Mouse (Mus musculus) midbrain, embryonic 14.5 days (tissue): ENCODE results near the gene Rbm7. TPM values are rescaled to one million over a fixed set of nuclear protein-coding genes. Genes with fewer than 3 reads are reported as not detected.
"Not testable (repeated sequence)": the region's sequence is repeated elsewhere in the genome, so short reads cannot be mapped to it uniquely, and the experiment has no call there.

Experiments
- ATAC-seq: fragments of 200-750 bp; cut with Nextera tagmentation; 2 replicates; pipeline ENCODE4 v1.8.0; 2017; ENCODE audit warnings: moderate number of reproducible peaks, moderate library complexity; ENCODE audit not compliant: low FRiP score, low TSS enrichment
- DNase-seq: peaks from one replicate; pipeline ENCODE4 v3.0.0-alpha.2; 2015
- H3K27ac ChIP-seq: fragments of 300-500 bp; sonication (generic); replicated peaks from 2 replicates; pipeline ENCODE4 v1.5.1; 2014; ENCODE audit warnings: mild to moderate bottlenecking, low read depth, low read length, moderate library complexity
- H3K27me3 ChIP-seq: fragments of 300-500 bp; sonication (generic); 2 replicates; pipeline ENCODE4 v1.6.1; 2014; ENCODE audit warnings: low read length, control low read depth, mixed read lengths; ENCODE audit not compliant: control insufficient read depth, insufficient read depth
- H3K36me3 ChIP-seq: fragments of 300-500 bp; sonication (generic); 2 replicates; pipeline ENCODE4 v1.6.1; 2014; ENCODE audit warnings: low read length, control low read depth; ENCODE audit not compliant: control insufficient read depth, insufficient read depth
- H3K4me1 ChIP-seq: fragments of 300-500 bp; sonication (generic); 2 replicates; pipeline ENCODE4 v1.6.1; 2014; ENCODE audit warnings: mild to moderate bottlenecking, antibody characterized with exemption, low read length, control low read depth; ENCODE audit not compliant: control insufficient read depth, insufficient read depth
- H3K4me2 ChIP-seq: fragments of 300-500 bp; sonication (generic); 2 replicates; pipeline ENCODE4 v1.6.1; 2014; ENCODE audit warnings: mild to moderate bottlenecking, low read length, moderate library complexity
- H3K4me3 ChIP-seq: fragments of 300-500 bp; sonication (generic); replicated peaks from 2 replicates; pipeline ENCODE4 v1.5.1; 2014; ENCODE audit warnings: low read depth, low read length
- H3K9ac ChIP-seq: fragments of 300-500 bp; sonication (generic); replicated peaks from 2 replicates; pipeline ENCODE4 v1.6.1; 2014; ENCODE audit warnings: mild to moderate bottlenecking, low read length, moderate library complexity
- H3K9me3 ChIP-seq: fragments of 300-500 bp; sonication (generic); 2 replicates; pipeline ENCODE4 v1.6.1; 2016; ENCODE audit warnings: low read length, control low read depth, mixed read lengths; ENCODE audit not compliant: control insufficient read depth
- WGBS: fragments of 180-500 bp; shearing (Covaris S2); extraction: QIAGEN DNeasy Blood & Tissue Kit; methylation state at CpG from one replicate; pipeline ENCODE4 v1.1.7; 2014; 5-methylcytosine and 5-hydroxymethylcytosine counted together
- polyA plus RNA-seq: library from polyadenylated mRNA; unstranded; fragments of >200 nt; fragmentation: Nextera tagmentation; extraction: Ambion mirVana; gene quantifications from 2 replicates; pipeline ENCODE4 v1.2.1, GENCODE M21; 2014

Gene Rbm7
- polyA plus RNA-seq, 1 experiment from 2014 or later: 90.7 TPM

GRCm38 (mm10) chr9:48526520-48526919 is 31.4 kb upstream of the Rbm7 start:
- no peak overlapping the region for H3K27ac ChIP-seq
- 89% methylated on average over 4 of the region's 4 CpGs for WGBS
- no peaks in the 10 kb centered on the region for H3K9me3 ChIP-seq
- no peak overlapping the region for H3K4me2 ChIP-seq
- ATAC-seq: no peak
- no peak for DNase-seq
- no peak overlapping the region for H3K9ac ChIP-seq
- H3K27me3 ChIP-seq: no peaks in the 10 kb centered on the region
- no peaks in the 10 kb centered on the region for H3K4me1 ChIP-seq
- H3K36me3 ChIP-seq: no peaks in the 10 kb centered on the region
- no peak overlapping the region for H3K4me3 ChIP-seq

- no peaks in the 10 kb centered on the region for H3K27me3 ChIP-seq
- 13% methylated on average over 1 of the region's 1 CpGs for WGBS
- no peak overlapping the region for H3K27ac ChIP-seq
- H3K36me3 ChIP-seq: no peaks in the 10 kb centered on the region
- H3K4me3 ChIP-seq: no peak overlapping the region
- H3K9ac ChIP-seq: no peak overlapping the region
- DNase-seq (no peak), ATAC-seq (no peak)
- H3K4me2 ChIP-seq: no peak overlapping the region
- H3K9me3 ChIP-seq: no peaks in the 10 kb centered on the region
- H3K4me1 ChIP-seq: no peaks in the 10 kb centered on the region
Observed at GRCm38 (mm10) chr9:48525566-48525965, 30.5 kb upstream of the Rbm7 start.

DNA sequence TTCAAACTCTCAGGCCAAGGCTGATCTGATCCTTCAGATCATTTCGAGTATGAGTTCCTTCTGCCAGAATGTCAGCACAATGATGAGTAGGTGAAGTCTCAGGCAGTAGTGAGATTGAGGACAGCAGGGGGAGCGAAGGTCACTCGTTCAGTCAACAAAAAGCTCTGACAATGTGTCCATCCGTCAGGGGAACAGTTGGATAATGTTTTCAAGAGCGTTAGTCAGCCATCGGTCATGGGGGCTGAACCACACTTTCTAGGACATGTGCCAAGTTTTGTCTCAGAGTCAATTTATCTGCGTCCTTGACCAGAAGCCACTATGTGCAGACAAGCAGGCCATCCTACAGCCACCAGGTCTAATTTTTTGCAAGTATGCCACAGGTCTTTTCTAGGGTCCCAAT is 25.3 kb upstream of the Rbm7 start:
- not testable (repeated sequence) for ATAC-seq, H3K4me3 ChIP-seq, H3K27me3 ChIP-seq, H3K36me3 ChIP-seq, H3K4me2 ChIP-seq, H3K9ac ChIP-seq, H3K9me3 ChIP-seq, H3K4me1 ChIP-seq, H3K27ac ChIP-seq, DNase-seq
- WGBS: no CpG with 5 or more reads among the region's 7 CpGs

- Histone ChIP-seq H3K4me1 (no peaks in the 10 kb centered on the region), H3K27me3 (no peaks in the 10 kb centered on the region), H3K36me3 (no peaks in the 10 kb centered on the region), H3K9me3 (no peaks in the 10 kb centered on the region), H3K4me2 (peak overlapping the region; percentile 36), H3K27ac (peak overlapping the region; percentile 76), H3K4me3 (no peak overlapping the region), H3K9ac (no peak overlapping the region)
- ATAC-seq (no peak), DNase-seq (peak; percentile 60)
- WGBS: 45% methylated on average over 19 of the region's 19 CpGs
Observed at GRCm38 (mm10) chr9:48517372-48518130, 22.5 kb upstream of the Rbm7 start.

DNA sequence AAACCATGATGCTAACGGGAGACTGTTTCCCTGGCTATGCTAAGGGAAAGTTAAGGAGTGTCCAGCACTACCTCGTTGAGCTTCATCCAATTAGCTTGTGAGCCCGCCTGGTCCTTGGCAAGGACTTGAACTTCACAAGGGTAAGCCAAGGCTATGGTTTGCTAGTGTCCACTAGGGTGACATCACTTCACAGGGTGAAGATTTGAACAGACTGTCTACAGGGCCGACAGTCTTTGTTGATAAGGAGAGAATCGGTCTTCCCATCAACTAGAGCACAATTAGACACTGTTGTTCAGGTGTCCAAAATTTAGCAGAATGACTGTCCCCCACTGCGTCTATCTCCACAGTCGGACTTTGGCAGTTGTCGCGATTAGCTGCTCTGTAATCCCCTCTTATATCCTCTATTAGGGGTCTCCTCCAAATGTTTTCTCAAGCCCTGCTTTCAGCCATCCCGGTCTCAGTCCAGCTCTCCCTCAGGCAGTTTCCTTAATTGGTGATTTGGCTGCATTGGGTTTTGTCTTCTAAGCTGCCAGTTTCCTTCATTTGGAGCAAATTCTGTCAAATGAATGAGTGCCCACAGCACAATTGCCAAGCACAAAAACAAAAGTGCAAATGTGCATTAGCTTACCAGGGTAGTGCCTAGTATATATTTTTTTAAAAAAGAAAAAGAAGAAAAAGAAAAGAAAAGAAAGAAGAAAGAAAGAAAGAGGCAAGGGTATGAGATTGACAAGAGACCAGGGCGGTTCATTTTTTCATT is 21.7 kb upstream of the Rbm7 start:
- DNase-seq (peak; percentile 38), ATAC-seq (no peak)
- no peak overlapping the region for H3K4me3 ChIP-seq
- no peaks in the 10 kb centered on the region for H3K4me1 ChIP-seq
- H3K27ac ChIP-seq: peak overlapping the region; percentile 76
- H3K36me3 ChIP-seq: no peaks in the 10 kb centered on the region
- H3K9ac ChIP-seq: no peak overlapping the region
- no peaks in the 10 kb centered on the region for H3K9me3 ChIP-seq
- peak overlapping the region; percentile 36 for H3K4me2 ChIP-seq
- WGBS: 74% methylated on average over 11 of the region's 11 CpGs
- no peaks in the 10 kb centered on the region for H3K27me3 ChIP-seq

DNA sequence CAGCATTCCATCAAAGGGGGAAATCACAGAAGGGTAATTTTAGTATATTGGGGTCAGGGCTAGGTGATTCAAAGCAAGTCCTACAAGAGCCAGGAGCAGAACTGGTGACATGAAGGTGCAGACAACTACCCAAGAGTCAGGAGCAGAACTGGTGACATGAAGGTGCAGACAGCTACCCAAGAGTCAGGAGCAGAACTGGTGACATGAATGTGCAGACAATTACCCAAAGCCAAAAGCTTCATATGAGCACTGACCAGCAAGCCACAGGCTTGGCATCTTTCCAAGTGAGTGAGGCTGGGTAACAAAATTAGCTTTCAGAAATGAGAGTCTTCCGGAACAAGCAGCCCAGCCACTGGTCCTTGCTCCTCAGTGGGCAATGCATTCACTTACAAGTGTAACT is 20.2 kb upstream of the Rbm7 start:
- Histone ChIP-seq H3K4me3 (no peak overlapping the region), H3K27ac (no peak overlapping the region), H3K4me2 (no peak overlapping the region), H3K36me3 (no peaks in the 10 kb centered on the region), H3K9me3 (no peaks in the 10 kb centered on the region), H3K4me1 (no peaks in the 10 kb centered on the region), H3K9ac (no peak overlapping the region), H3K27me3 (no peaks in the 10 kb centered on the region)
- WGBS: 74% methylated on average over 1 of the region's 1 CpGs
- ATAC-seq: no peak
- peak; percentile 20 for DNase-seq

GRCm38 (mm10) chr9:48510134-48510533 is 15.0 kb upstream of the Rbm7 start:
- Histone ChIP-seq H3K4me3 (no peak overlapping the region), H3K4me1 (no peaks in the 10 kb centered on the region), H3K36me3 (no peaks in the 10 kb centered on the region), H3K9ac (no peak overlapping the region), H3K27ac (no peak overlapping the region), H3K9me3 (no peaks in the 10 kb centered on the region), H3K27me3 (no peaks in the 10 kb centered on the region), H3K4me2 (no peak overlapping the region)
- ATAC-seq (no peak), DNase-seq (no peak)
- WGBS: 92% methylated on average over 5 of the region's 5 CpGs

GRCm38 (mm10) chr9:48504741-48505365 is 9.8 kb upstream of the Rbm7 start:
- Histone ChIP-seq H3K36me3 (no peaks in the 10 kb centered on the region), H3K4me3 (no peak overlapping the region), H3K4me2 (no peak overlapping the region), H3K27me3 (no peaks in the 10 kb centered on the region), H3K4me1 (no peaks in the 10 kb centered on the region), H3K9me3 (no peaks in the 10 kb centered on the region), H3K9ac (no peak overlapping the region), H3K27ac (peak overlapping the region; percentile 60; the same call in 1 of the 2 replicates)
- WGBS: 60% methylated on average over 8 of the region's 8 CpGs
- DNase-seq (peak; percentile 19), ATAC-seq (no peak)
